Mouse (Mus musculus) kidney, postnatal 4 days (tissue): ENCODE results near the gene Vti1a.

Experiments
- DNase-seq, 2 experiments: peaks; one replicate each; pipeline ENCODE4 v3.0.0; 2021; ENCODE audit warnings: mixed read lengths in 2 of 2

The Vti1a gene

DNA sequence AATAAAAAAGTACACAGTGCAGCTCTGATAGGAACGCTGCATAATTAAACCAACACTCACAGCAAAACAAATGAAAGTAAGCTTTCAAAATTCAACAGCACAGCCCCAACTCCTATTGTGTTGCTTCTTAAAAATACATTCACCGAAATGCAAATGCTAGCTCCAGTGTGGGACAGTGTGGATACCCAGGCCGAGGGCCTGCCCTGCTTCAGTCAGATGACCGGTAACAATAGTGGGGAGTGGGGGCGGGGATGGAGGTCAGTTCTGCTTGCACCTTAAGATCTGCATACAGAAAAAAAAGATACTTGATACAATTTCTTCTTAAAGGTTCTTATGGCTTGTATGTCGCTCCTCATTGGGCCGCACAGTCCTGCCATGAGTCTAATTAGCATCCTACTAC is 65.2 kb downstream of the Vti1a start:
- no peak for DNase-seq

DNA sequence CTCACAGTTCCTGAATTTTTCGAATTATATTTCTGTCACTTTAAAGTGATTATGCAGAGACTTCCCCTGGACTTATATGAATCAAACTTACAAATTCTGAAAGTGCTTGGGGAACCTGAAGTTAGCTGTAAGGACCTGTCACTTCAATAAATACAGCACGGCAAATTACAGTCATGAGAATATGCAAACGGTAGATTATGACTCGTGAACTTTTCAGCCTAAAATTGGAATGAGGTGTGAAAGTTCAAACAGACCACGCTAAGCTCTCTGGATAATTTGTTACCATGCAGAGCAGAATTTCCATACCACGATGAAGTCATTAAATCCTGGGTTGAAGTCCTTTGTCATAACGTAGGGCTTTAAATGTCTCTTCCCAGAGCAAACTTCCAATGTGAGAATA is 66.7 kb downstream of the Vti1a start:
- DNase-seq, result no peak

DNA sequence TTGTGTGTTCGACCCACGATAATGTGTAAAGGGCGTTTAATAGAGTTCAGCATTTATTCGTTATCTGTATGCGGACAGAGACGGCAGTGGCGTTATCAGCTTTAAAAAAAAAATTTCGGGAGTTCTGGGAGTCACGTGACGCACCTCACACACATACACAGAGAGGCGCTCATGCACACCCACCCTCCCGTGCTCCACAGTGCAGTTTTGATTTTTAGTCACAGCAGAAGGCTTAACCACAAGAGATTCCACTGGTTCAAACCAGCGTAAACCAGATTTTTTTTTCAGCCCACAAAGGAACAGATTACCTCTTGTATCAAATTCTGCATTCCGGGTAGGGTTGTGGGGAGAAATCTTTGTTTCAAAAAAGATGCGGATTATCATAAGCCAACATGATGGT is 68.5 kb downstream of the Vti1a start:
- DNase-seq, result no peak

DNA sequence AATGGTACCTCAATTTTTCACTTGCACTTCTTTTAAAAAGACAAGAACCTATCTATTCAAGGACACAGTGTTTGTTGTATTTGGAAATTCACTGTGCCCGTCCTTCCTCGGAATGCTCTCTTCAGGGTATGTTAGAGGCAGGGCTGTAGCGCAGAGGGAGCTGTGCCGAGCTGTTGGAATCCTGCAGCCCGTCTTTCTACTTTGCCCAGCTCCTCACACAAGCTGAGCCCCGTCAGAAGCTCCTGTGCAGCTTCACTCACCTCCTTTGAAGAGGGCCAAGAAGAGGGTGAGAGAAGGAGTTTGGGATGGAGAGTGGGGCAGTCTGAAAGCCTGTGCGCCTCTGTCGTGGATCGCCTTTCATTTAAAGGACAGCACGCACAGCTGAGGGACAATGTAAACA is 72.9 kb downstream of the Vti1a start:
- DNase-seq, result no peak

DNA sequence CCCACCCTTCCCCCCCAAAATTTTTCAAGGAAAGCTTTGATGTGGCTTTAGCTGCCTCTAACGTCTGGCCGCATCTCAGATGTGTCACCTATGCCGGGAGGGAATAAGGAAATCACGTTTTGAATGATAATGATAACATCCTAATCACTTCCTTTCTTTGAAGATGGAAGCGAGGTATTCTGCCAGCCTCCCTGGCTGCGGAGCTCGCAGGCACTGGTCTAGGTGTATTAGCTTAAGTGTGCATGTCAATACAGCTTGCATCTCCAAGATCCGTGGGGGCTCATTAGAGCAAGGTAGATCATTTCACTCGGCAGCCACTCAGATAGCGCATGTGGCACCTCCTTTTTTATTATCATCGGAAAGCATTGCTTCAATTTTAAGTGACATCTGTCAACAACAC is 74.2 kb downstream of the Vti1a start:
- no peak for DNase-seq

DNA sequence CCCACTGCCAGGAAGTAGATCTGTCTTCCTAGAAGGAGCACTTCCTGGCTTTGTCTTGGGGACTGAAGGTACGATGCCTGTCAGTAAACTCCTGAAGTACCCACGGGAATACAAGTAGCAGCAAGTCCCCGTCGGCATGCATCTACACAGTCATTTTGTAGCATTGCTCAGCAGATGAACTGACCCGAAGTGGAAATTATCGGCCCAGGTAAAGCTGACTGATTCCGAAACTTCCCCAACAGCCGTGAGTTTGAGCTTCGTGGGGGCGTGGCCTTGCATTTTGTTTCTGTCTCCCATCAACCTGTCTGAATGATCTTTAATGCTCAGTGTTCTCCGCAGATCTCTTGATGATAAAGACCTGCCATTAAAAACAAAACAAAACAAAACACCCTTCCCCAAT is 85.5 kb downstream of the Vti1a start:
- no peak for DNase-seq

DNA sequence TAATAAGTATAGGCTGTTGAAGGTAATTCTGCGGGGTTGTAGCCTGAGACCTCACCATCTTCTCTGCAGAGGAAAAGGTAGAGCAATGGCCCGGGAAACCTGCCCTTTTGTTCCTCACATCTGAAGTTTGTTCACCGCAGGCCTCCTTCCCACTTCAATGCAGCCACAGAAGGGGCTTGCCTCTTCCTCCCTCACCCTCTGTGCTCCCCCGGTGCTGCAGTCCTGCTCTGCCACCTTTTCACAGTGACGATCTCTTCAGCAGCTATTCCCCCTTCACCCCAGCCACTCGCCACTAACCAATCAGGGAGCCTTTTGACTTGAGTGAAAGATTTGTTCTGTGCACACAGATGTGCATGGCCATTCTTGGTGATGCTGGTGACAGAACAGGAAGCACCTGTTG is 92.4 kb downstream of the Vti1a start:
- no peak for DNase-seq

DNA sequence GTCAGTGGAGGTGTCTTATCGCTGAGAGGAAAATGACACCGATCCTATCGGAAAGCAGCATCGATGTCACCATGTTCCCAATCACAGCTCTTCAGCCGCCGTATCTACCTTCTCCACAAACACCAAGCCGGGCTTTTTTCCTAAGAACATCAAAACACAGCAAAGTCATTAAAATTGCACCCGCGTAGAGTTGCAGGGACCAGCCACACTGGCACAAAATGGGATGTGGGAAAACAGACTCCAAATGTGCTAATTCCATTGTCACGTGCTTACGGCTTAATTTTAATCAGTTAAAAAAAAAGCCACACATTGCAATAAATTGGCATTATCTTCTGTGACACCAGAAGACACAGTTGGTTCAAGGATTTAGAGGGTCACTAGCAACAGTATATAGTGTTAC is 95.3 kb downstream of the Vti1a start:
- DNase-seq, result no peak

DNA sequence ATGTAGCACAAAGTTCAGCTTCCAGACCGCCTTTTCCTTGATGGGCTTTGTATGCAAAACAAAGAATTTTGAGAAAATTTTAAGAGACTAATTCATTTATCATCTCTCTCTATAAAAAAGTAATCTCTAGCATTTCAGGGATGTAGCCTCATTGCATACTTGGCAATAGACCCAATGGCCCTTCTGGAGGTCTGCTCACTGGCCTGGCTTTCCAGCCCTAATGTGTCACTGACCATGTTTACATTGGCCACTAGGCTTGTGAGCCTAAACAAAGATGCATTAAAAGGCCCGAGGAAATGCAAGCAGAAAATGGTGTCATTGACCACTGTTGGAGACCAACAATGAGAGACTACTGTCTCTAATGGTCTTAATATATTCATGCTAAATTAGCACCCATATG is 95.8 kb downstream of the Vti1a start:
- DNase-seq, result peak in 1 of 2 experiments; percentile 17

DNA sequence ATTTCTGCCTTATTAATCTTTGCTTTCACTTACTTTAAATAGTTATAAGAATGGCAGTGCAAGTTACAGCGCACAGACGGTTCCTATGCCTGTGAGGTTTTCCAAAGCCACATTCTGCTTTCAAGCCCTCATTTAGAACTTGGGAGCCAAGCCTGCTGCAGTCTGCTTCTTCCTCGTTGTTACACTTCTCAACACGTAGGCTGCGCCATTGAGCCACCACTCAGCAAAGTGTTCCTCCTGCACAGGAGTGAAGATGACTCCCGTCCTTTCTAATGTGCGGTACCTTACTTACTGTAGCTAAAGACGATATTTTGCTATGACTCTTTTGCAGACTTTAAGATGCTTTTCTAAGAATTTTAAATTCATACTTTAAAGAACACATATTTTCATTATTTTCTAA is 98.0 kb downstream of the Vti1a start:
- peak; percentile 68 to 77 for DNase-seq

DNA sequence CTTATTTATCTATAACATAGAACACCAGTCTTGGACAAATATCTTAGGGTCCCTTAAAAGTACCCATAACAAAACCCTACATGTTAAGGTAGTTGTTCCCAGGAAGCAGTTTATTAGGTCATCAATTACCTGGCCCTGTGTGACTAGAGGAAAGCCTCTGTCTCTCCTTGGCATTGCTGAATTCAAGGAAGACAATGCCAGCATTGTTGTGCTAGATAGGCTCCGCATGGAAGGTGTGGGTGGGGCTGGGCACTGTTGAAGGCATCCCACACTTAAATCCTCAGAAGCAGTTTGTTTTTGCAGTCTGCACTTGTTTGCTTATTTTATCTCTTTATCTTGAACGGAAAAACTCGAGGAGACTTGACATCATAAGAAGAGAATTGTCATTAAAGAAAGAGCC is 102.7 kb downstream of the Vti1a start:
- DNase-seq, result no peak

DNA sequence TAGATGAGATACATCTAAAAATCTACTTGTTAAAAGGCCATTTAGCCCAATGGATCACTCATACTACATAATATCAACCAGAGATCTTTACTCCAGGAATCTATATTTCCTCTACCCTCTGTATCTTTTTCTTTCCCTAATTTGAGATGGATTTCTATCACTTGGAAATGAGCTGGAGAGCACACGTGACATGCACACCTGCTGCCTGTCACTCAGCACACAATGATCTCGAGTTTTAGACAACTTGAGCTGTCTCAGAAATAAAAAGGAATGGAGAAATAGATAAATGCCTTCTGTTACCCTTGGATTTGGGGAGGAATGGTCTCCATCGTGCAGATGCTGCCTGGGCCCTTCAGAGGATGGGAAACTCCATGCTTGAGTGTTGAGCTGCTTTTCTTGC is 103.9 kb downstream of the Vti1a start:
- DNase-seq, result no peak

DNA sequence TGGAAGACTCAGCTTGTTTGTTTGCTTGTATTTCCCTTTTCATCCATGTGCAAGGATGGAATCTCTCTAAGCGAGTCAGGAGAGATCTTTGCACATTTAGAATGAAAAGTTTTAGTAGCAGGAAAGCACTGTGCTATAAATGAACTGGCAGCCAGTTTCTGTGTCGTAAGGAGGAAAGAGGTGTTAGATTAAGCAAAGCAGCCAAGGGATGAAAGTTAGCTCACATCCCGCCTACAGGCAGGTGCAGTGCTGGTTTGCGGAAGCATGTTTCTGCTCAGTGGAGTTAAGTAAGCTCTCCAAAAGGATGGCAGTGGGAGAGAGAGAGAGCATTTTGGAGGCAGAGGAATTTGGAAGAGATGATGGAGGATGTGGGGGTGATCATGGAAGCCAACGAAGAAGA is 105.7 kb downstream of the Vti1a start:
- DNase-seq, result no peak

DNA sequence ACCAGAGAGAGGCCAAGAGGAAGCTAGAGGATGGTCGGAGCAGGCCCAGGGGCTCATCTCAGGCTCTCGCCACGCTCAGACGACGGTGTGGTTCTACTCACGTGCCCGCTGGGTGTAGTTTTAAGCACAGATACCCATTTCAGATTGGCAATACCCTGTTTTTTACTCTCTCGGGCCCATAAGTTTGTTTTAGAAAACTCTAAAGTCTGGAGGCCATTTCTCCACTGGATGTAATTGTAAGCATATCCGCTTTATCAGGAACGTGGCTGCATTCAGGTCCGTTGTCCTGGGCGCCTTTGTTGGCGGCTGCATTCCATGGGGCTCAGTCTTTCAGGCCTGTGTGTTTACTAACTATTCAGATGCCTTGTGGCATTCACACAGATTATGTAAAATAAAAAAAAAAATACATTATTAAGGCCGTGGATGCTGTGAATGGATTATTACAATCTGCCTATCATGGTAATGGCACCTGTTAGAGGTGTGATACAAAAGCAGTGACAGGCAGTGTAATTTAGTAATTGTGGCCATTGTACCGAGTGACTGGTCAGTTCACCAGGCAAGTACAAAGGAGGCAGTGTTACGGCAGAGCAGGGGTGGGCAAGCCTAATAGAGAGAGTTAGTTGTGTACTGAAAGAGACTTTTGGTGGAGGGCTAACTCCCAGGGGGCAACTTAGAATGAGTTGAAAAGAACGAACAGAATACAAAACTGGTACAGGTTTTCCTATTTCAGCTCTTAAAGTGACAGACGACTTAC is 106.4 kb downstream of the Vti1a start:
- no peak for DNase-seq

DNA sequence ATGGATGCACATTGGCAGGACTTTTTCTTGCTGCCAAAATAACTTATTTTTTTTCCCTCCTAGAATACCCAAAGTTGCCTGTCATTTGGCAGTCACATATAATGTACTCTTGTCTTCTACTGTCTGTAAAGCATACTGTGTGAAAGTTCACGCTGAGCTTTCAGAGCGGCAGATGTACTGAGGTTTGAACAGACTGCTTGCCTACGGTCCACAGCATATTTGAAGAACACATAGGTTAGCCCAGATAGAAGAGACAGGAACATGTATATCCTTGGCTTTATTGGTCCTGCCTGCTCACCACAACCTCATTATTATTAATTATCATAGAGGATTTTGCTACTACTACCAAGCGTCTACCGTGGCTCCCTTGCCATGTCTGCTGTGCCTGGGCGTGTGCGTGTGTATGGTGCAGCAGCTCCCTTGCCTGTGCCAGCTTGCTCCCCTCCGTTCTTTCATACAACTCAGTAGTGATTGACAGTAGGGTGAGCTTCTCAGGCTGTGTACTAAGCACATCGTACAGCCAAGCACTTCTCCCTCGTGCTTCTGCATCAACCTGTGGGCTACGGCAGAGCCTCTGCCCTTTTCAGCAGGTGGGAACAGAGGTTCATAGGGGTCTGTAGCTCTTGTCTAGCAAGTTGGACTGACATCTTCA is 107.1 kb downstream of the Vti1a start:
- no peak for DNase-seq

DNA sequence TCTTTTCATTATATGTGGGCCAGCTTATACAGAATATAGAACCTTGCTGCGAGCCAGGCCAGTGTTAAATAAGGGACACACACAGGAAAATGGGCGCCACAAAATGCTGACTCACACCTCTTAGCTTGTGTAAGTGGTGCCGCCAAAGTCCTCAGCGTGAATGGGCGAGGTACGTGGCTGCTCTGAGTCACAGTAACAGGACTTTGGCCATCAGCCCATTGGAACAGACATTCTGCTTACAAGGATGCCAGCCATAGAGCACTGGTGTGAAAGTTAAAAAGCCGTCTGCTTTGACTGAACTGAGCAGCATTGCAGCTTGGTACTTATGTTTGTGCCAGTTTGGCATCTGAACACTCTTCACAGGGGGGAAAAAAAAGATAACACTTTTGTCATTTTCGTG is 107.9 kb downstream of the Vti1a start:
- peak in 1 of 2 experiments; percentile 17 for DNase-seq

DNA sequence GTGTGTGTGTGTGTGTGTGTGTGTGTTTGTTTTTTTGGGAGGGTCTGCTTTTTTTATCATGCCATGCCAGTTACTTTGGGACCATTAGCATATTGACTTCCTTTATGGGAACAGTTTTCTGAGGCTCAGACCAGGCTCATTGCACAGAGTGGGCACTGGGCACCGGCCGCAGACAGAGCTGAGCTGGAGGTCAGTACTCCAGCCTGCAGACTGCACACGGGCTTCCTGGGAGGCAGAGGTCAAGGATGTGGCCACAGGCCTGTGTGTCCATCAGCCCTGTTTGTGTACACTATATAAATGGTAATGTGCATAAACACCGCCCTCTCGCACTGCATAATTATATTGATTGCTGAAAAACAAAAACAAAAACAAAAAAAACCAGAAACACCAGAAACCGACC is 108.4 kb downstream of the Vti1a start:
- no peak for DNase-seq

DNA sequence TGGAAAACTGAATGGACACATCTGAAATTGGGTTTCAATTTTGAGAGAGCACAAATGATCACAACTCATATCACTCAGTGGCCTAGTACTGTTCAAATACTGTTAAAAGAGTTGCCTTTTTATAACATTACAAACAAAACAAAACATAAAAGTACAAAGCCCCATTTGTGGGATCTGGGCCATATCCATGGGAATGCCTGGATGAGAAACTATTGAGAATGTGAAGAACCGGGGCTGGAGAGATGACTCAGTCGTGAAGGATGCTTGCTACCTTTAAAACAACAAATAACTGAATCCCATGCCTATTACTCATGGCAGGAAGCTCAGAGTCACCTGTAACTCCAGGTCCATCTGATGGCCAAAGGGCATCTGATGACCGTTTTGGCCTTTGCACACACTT is 124.2 kb downstream of the Vti1a start:
- DNase-seq, result no peak

DNA sequence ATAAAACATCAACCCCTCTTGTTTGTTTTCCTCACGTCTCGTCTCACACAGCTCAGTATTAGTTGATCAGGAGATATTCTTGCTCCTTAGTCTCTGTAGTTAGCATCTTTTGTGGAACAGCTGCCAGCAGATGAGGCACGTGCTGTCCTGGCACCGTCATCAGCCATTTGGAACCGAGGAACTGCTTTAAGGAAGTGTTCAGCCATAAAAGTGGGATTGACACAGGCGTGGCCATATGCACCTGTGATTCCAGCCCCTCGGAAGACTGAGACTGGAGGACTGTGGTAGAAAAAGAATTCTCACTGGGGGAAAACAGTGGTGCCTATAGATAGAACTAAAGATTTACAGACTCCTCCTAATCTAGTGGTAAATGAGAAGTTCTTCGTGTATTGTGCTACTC is 127.5 kb downstream of the Vti1a start:
- DNase-seq, result no peak

DNA sequence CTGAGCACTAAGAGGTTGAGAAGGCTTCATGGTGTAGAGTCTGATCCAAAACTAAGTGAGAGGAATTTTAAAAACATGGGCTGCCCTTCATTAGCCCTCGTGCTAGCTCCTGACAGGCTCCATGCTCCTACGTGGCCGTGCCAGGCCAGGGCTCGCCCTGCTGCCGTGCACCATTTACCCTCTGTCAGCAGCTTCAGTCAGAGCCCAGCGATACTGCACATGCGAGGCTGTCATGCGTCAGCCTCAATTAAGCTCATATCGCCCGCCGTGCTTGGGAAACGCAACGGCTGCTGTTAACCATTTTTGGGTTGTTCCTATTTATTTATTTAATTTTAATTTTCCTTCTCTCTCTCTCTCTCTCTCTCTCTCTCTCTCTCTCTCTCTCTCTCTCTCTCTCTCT is 133.0 kb downstream of the Vti1a start:
- DNase-seq, result peak; percentile 20 to 45

DNA sequence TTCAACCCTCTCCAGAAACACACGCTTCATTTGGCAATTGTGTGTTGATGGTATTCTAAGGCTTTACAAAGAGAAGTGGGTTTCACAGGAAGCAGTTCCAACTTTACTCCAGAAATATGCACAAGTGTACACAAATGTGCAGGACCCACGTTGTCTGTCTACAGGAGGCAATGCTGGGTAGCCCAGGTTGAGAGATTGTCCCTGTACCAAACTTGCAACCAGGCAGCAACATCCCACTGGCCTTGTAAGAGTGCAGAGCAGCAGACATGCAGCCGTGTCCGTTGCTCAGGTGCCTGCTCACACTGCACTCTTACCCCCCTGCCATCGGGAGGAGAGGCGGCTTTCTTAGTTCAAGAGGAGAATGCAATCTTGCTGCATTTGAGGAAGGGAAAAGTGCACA is 133.4 kb downstream of the Vti1a start:
- no peak for DNase-seq

DNA sequence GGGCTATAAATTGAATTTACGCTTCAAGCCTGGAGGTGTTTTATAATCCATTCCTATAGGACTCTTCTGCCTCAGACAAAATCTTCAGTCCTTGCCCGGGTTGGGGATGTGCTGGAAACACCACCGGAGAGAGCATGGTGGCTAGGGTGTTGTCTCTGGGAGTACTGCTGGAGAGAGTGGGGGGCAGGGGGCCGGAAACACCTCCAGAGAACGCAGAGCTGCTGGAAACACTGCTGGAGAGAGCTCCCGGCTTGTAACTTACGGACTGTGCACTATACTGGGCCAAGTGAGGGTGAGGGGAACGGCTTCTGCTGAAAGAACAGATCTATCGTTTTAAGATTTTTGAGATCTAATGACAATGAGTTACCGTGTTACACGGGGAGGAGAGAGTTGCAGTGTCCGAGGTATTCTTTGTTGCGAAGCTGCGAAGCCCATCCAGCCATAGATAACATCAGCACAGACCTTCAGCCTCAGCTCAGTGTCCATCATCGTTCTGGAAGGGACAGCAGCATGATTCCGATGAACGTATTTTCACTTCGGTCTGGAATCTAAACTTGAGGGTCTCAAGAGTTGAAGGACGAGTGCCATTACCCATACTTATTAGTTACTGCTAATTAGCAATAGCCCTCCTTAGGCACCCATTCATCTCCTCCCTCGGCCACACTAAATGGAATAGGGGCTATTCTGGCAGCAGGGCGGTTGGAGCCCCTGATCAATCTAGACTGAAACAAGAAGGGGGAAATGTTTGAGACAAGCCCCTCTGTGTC is 140.4 kb downstream of the Vti1a start:
- peak in 1 of 2 experiments; percentile 45 for DNase-seq

DNA sequence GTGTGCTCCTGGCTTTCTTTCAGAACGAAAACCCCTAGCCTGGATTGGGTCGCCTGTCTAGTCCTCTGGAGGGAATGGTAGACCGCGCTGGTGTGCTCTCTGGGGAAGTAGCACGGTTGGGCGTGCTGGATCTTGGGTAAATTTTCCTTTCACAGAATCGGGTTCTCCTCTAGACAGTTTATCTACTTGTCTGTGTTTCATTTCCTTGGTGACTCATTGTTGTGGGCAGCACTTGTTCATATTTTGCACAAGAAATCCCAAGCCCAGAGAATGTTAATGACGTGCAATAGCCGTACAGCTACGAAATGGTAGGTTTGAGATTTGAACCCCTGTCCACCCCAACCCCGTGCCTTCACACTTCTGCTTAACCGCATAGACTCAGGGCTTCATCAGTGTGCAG is 145.9 kb downstream of the Vti1a start:
- no peak for DNase-seq

DNA sequence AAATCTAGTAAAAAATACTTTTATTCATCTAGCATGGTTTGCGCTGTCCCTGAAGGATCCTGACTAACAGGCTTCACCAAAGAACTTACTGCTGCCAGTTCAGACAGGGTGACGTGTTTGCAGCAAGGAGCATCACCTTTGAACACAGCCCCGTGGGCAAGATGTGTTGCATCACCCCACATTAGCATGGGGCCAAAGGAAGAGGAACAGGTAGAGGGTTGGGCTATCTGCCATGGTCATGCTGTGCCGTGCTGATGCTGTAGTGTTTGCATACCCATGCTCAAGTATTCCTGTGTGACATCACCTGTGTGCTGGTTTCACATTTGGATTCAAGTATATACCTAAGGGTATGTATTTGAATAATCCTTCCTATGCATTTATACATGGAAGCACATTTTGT is 147.6 kb downstream of the Vti1a start:
- DNase-seq, result no peak
